Mouse (Mus musculus) liver, embryonic 14.5 days (tissue): ENCODE measurements around the gene Celf5.
A peak's percentile ranks its signal among the peaks of the same experiment; 100 is the strongest.

Source experiments
- CTCF ChIP-seq: IDR thresholded peaks from 2 replicates; pipeline ENCODE4 v1.5.1; 2016; ENCODE audit warnings: antibody characterized with exemption, low read depth, control low read depth
- EP300 ChIP-seq: IDR thresholded peaks from 2 replicates; pipeline ENCODE4 v1.6.1; 2016; ENCODE audit warnings: antibody characterized with exemption, low read depth

GRCm38 (mm10) chr10:81502658-81503057 is 20.1 kb upstream of the Celf5 start:
- TF ChIP-seq CTCF (peak; percentile 100), EP300 (no peak)
